Mouse (Mus musculus): Measurements from ENCODE around the gene Maml2. TPM values are rescaled to one million over a fixed set of nuclear protein-coding genes. Genes with fewer than 3 reads are reported as not detected.

The Maml2 gene
- total RNA-seq, 2 experiments from 2014 or later, result 15.1 to 16.5 TPM

- DNase-seq (ENCODE audit: low spot score in 2 of 2), result no peak
These were observed 148.5 kb downstream of the Maml2 start for GRCm38 (mm10) chr9:13446236-13446635.

- DNase-seq (ENCODE audit: low spot score in 2 of 2), result no peak
These were observed 149.0 kb downstream of the Maml2 start, which contains the start of gene Gm17571 for GRCm38 (mm10) chr9:13446703-13447285. TSS of gene Gm17571 (minus strand) at chr9:13446753.

- no peak for DNase-seq (ENCODE audit: low spot score in 2 of 2)
These were observed 151.0 kb downstream of the Maml2 start for GRCm38 (mm10) chr9:13448716-13449115.

GRCm38 (mm10) chr9:13454651-13455123, 156.9 kb downstream of the Maml2 start:
- no peak for DNase-seq (ENCODE audit: low spot score in 2 of 2)

GRCm38 (mm10) chr9:13455231-13455630, 157.5 kb downstream of the Maml2 start:
- DNase-seq (ENCODE audit: low spot score in 2 of 2), result no peak

GRCm38 (mm10) chr9:13457774-13458173, 160.0 kb downstream of the Maml2 start:
- DNase-seq (ENCODE audit: low spot score in 2 of 2), result peak in 1 of 2 experiments; percentile 45

GRCm38 (mm10) chr9:13459371-13459770, 161.6 kb downstream of the Maml2 start:
- no peak for DNase-seq (ENCODE audit: low spot score in 2 of 2)

GRCm38 (mm10) chr9:13460012-13460411, 162.3 kb downstream of the Maml2 start:
- DNase-seq (ENCODE audit: low spot score in 2 of 2), result no peak

GRCm38 (mm10) chr9:13460926-13461325, 163.2 kb downstream of the Maml2 start:
- no peak for DNase-seq (ENCODE audit: low spot score in 2 of 2)

GRCm38 (mm10) chr9:13465358-13466020, 167.7 kb downstream of the Maml2 start:
- no peak for DNase-seq (ENCODE audit: low spot score in 2 of 2)

- DNase-seq (ENCODE audit: low spot score in 2 of 2), result no peak
These were observed 168.6 kb downstream of the Maml2 start for GRCm38 (mm10) chr9:13466351-13466750.

GRCm38 (mm10) chr9:13466816-13467215, 169.1 kb downstream of the Maml2 start:
- no peak for DNase-seq (ENCODE audit: low spot score in 2 of 2)

GRCm38 (mm10) chr9:13467745-13468144, 170.0 kb downstream of the Maml2 start:
- DNase-seq (ENCODE audit: low spot score in 2 of 2), result no peak

- no peak for DNase-seq (ENCODE audit: low spot score in 2 of 2)
These were observed 171.0 kb downstream of the Maml2 start for GRCm38 (mm10) chr9:13468778-13469177.

- DNase-seq (ENCODE audit: low spot score in 2 of 2), result no peak
These were observed 172.3 kb downstream of the Maml2 start for GRCm38 (mm10) chr9:13470013-13470412.

- no peak for DNase-seq (ENCODE audit: low spot score in 2 of 2)
These were observed 177.2 kb downstream of the Maml2 start for GRCm38 (mm10) chr9:13474951-13475350.

- no peak for DNase-seq (ENCODE audit: low spot score in 2 of 2)
These were observed 181.5 kb downstream of the Maml2 start for GRCm38 (mm10) chr9:13479275-13479674.

- DNase-seq (ENCODE audit: low spot score in 2 of 2), result no peak
These were observed 185.7 kb downstream of the Maml2 start for GRCm38 (mm10) chr9:13483199-13484068.

- DNase-seq (ENCODE audit: low spot score in 2 of 2), result no peak
These were observed 186.8 kb downstream of the Maml2 start for GRCm38 (mm10) chr9:13484267-13485240.

GRCm38 (mm10) chr9:13485914-13486313, 188.2 kb downstream of the Maml2 start:
- no peak for DNase-seq (ENCODE audit: low spot score in 2 of 2)

- no peak for DNase-seq (ENCODE audit: low spot score in 2 of 2)
These were observed 193.3 kb downstream of the Maml2 start for GRCm38 (mm10) chr9:13491107-13491506.
